Mouse (Mus musculus) heart, embryonic 12.5 days (tissue): ENCODE data around the gene Calml4. TPM values are rescaled to one million over a fixed set of nuclear protein-coding genes. Genes with fewer than 3 reads are reported as not detected.

Experiments used
- ATAC-seq: fragments of 200-750 bp; cut with Nextera tagmentation; 2 replicates; pipeline ENCODE4 v1.8.0; 2017; ENCODE audit warnings: moderate TSS enrichment, moderate library complexity; ENCODE audit not compliant: insufficient number of reproducible peaks, low FRiP score
- H3K27ac ChIP-seq: fragments of 300-500 bp; sonication (generic); 2 replicates; pipeline ENCODE4 v1.5.1; 2016; ENCODE audit warnings: mild to moderate bottlenecking, moderate library complexity; ENCODE audit not compliant: poor library complexity, severe bottlenecking
- H3K27me3 ChIP-seq: fragments of 300-500 bp; sonication (generic); replicated peaks from 2 replicates; pipeline ENCODE4 v1.6.1; 2016; ENCODE audit warnings: mild to moderate bottlenecking, moderate library complexity
- H3K36me3 ChIP-seq: fragments of 300-500 bp; sonication (generic); 2 replicates; pipeline ENCODE4 v1.6.1; 2016; ENCODE audit warnings: mild to moderate bottlenecking, moderate library complexity
- H3K4me1 ChIP-seq: fragments of 300-500 bp; sonication (generic); replicated peaks from 2 replicates; pipeline ENCODE4 v1.6.1; 2016; ENCODE audit warnings: mild to moderate bottlenecking
- H3K4me2 ChIP-seq: fragments of 300-500 bp; sonication (generic); 2 replicates; pipeline ENCODE4 v1.6.1; 2016; ENCODE audit warnings: mild to moderate bottlenecking, moderate library complexity
- H3K4me3 ChIP-seq: fragments of 300-500 bp; sonication (generic); 2 replicates; pipeline ENCODE4 v1.5.1; 2016; ENCODE audit warnings: mild to moderate bottlenecking
- H3K9ac ChIP-seq: fragments of 300-500 bp; sonication (generic); 2 replicates; pipeline ENCODE4 v1.6.1; 2016; ENCODE audit warnings: mild to moderate bottlenecking, moderate library complexity
- H3K9me3 ChIP-seq: fragments of 300-500 bp; sonication (generic); replicated peaks from 2 replicates; pipeline ENCODE4 v1.6.1; 2016; ENCODE audit warnings: mild to moderate bottlenecking, moderate library complexity
- WGBS: fragments of 180-500 bp; shearing (Covaris S2); methylation state at CpG from one replicate; pipeline ENCODE4 v1.1.7; 2016; 5-methylcytosine and 5-hydroxymethylcytosine counted together
- polyA plus RNA-seq: library from polyadenylated mRNA; unstranded; fragments of >200 nt; fragmentation: Nextera tagmentation; extraction: Ambion mirVana; gene quantifications from 2 replicates; pipeline ENCODE4 v1.2.1, GENCODE M21; 2016

Gene Calml4
- polyA plus RNA-seq, result 0.27 and 0.52 TPM in 2 replicates

- 60% methylated on average over 20 of the region's 20 CpGs for WGBS
- H3K9me3 ChIP-seq, result no peaks in the 10 kb centered on the region
- H3K27me3 ChIP-seq, result no peaks in the 10 kb centered on the region
- no peak within 1 kb of the TSS for H3K4me3 ChIP-seq
- H3K36me3 ChIP-seq, result no peaks in the 10 kb centered on the region
- H3K4me1 ChIP-seq, result peaks cover 21% of the 10 kb centered on the region
- no peak; the same call in 1 of the 2 replicates for ATAC-seq
- H3K4me2 ChIP-seq, result no peak within 1 kb of the TSS
- H3K9ac ChIP-seq, result no peak within 1 kb of the TSS
- H3K27ac ChIP-seq, result 0 out of 2 replicates have a peak within 1 kb of the TSS, but pooled peaks have one; percentile 9
Measured at GRCm38 (mm10) chr9:62857719-62858261, at the start of gene Calml4. Gene Calml4 (plus strand): TSS chr9:62858080.

- peaks cover 21% of the 10 kb centered on the region for H3K4me1 ChIP-seq
- H3K36me3 ChIP-seq, result no peaks in the 10 kb centered on the region
- WGBS, result 16% methylated on average over 8 of the region's 8 CpGs
- H3K9me3 ChIP-seq, result no peaks in the 10 kb centered on the region
- no peak overlapping the region for H3K27ac ChIP-seq
- no peaks in the 10 kb centered on the region for H3K27me3 ChIP-seq
- ATAC-seq, result no peak
- H3K9ac ChIP-seq, result peak overlapping the region; percentile 96
- peak overlapping the region; percentile 96 for H3K4me3 ChIP-seq
- peak overlapping the region; percentile 98 for H3K4me2 ChIP-seq
Measured at GRCm38 (mm10) chr9:62810095-62810494, 47.8 kb upstream of the Calml4 start.

- Histone ChIP-seq H3K27ac (peak overlapping the region; percentile 90), H3K9me3 (no peaks in the 10 kb centered on the region), H3K9ac (peak overlapping the region; percentile 96), H3K27me3 (no peaks in the 10 kb centered on the region), H3K4me1 (peaks cover 21% of the 10 kb centered on the region), H3K36me3 (no peaks in the 10 kb centered on the region), H3K4me2 (peak overlapping the region; percentile 98), H3K4me3 (peak overlapping the region; percentile 96)
- ATAC-seq, result peak; percentile 54
- WGBS, result 0% methylated on average over 58 of the region's 58 CpGs
Measured at GRCm38 (mm10) chr9:62810543-62811515, 47.1 kb upstream of the Calml4 start.

GRCm38 (mm10) chr9:62811516-62812121 lies 46.3 kb upstream of the Calml4 start, which contains the start of gene Fem1b:
Gene Fem1b (minus strand): TSS chr9:62811934.
- peak within 1 kb of the TSS; percentile 96 for H3K9ac ChIP-seq
- H3K4me1 ChIP-seq, result peaks cover 27% of the 10 kb centered on the region
- H3K27ac ChIP-seq, result peak within 1 kb of the TSS; percentile 90
- H3K4me2 ChIP-seq, result peak within 1 kb of the TSS; percentile 98
- no peaks in the 10 kb centered on the region for H3K36me3 ChIP-seq
- no peaks in the 10 kb centered on the region for H3K27me3 ChIP-seq
- no peaks in the 10 kb centered on the region for H3K9me3 ChIP-seq
- under 1% methylated on average over 62 of the region's 68 CpGs for WGBS
- peak; percentile 91 for ATAC-seq
- H3K4me3 ChIP-seq, result peak within 1 kb of the TSS; percentile 96

GRCm38 (mm10) chr9:62812216-62813049 lies 45.4 kb upstream of the Calml4 start:
- Histone ChIP-seq H3K9ac (peak overlapping the region; percentile 96), H3K36me3 (no peaks in the 10 kb centered on the region), H3K27me3 (no peaks in the 10 kb centered on the region), H3K4me3 (peak overlapping the region; percentile 96), H3K27ac (peak overlapping the region; percentile 90), H3K9me3 (no peaks in the 10 kb centered on the region), H3K4me2 (peak overlapping the region; percentile 98), H3K4me1 (peaks cover 35% of the 10 kb centered on the region)
- ATAC-seq, result no peak
- 13% methylated on average over 14 of the region's 14 CpGs for WGBS

GRCm38 (mm10) chr9:62814751-62815150 lies 43.1 kb upstream of the Calml4 start:
- Histone ChIP-seq H3K4me1 (peaks cover 33% of the 10 kb centered on the region), H3K27ac (no peak overlapping the region), H3K4me3 (no peak overlapping the region), H3K9ac (no peak overlapping the region), H3K9me3 (no peaks in the 10 kb centered on the region), H3K36me3 (no peaks in the 10 kb centered on the region), H3K27me3 (no peaks in the 10 kb centered on the region), H3K4me2 (no peak overlapping the region)
- WGBS, result 74% methylated on average over 2 of the region's 2 CpGs
- no peak for ATAC-seq

GRCm38 (mm10) chr9:62816323-62817098 lies 41.4 kb upstream of the Calml4 start:
- Histone ChIP-seq H3K9ac (no peak overlapping the region), H3K27ac (peak overlapping the region; percentile 35; the same call in 1 of the 2 replicates), H3K4me3 (no peak overlapping the region), H3K4me1 (peaks cover 33% of the 10 kb centered on the region), H3K9me3 (no peaks in the 10 kb centered on the region; the same call in 1 of the 2 replicates), H3K27me3 (no peaks in the 10 kb centered on the region), H3K4me2 (peak overlapping the region; percentile 20), H3K36me3 (no peaks in the 10 kb centered on the region)
- WGBS, result 56% methylated on average over 9 of the region's 9 CpGs
- ATAC-seq, result no peak

- H3K27me3 ChIP-seq, result no peaks in the 10 kb centered on the region
- no peaks in the 10 kb centered on the region for H3K36me3 ChIP-seq
- peaks cover 31% of the 10 kb centered on the region for H3K4me1 ChIP-seq
- H3K9me3 ChIP-seq, result no peaks in the 10 kb centered on the region; the same call in 1 of the 2 replicates
- peak overlapping the region; percentile 41 for H3K27ac ChIP-seq
- WGBS, result 43% methylated on average over 12 of the region's 12 CpGs
- no peak for ATAC-seq
- peak overlapping the region; percentile 20 for H3K4me2 ChIP-seq
- H3K9ac ChIP-seq, result no peak overlapping the region
- H3K4me3 ChIP-seq, result no peak overlapping the region
Measured at GRCm38 (mm10) chr9:62817099-62817571, 40.7 kb upstream of the Calml4 start.

- 0 out of 2 replicates have a peak overlapping the region, but pooled peaks have one; percentile 41 for H3K27ac ChIP-seq
- no peak overlapping the region for H3K4me2 ChIP-seq
- H3K4me1 ChIP-seq, result peaks cover 26% of the 10 kb centered on the region
- ATAC-seq, result no peak
- H3K9ac ChIP-seq, result no peak overlapping the region
- H3K36me3 ChIP-seq, result no peaks in the 10 kb centered on the region
- no peak overlapping the region for H3K4me3 ChIP-seq
- H3K27me3 ChIP-seq, result no peaks in the 10 kb centered on the region
- H3K9me3 ChIP-seq, result no peaks in the 10 kb centered on the region; the same call in 1 of the 2 replicates
- WGBS, result 53% methylated on average over 4 of the region's 4 CpGs
Measured at GRCm38 (mm10) chr9:62817828-62818614, 39.9 kb upstream of the Calml4 start.
